In the genomic region with DNA sequence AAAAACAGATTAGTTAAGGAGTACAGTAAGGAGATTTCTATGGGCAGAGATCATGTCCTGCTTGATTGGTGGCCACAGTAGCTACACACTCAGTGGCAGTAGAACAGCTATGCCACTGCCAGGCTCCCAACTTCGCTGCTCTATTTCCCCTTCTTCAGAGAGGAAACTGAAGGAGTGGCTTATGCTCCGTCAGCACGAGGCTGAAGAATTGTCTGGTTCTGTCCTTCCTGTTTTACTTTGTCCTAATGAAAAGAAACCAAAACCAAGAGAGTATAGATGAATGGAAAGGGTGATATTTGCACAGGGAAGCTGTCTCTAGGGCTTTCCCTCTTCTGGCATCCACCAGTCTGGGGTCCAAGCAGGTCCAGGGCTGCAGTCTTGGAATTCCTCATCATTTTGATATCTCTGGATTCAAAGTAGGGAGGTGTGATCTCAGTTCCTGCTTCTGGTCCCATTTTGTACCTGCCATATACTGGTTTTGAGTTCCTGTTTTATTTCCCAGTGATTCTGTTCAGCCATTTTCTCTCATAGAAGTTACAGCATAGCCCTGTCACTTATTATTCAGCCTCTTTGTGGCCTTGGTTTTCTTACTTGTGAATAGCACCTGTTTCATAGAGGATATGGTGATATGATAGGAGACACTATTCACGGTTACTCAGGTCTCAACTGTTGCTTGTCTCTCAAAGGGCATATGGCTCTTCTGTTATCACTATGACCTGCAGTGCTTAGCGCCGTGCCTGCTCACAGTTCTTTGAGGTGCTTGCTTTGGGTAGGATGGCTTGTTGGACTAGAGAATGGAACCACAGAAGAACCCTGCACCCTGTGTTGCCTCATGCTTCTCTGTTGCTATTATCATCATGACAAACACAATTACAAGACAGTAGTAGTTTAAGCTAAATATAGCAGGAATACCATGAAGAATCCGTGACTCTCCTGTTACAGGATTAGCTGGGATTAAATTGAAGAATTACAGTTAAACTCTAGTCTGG, we compare ENCODE assay signal across 8 mouse cellular contexts. TPM values are rescaled to one million over a fixed set of nuclear protein-coding genes. Genes with fewer than 3 reads are reported as not detected.
DNase-seq lines count a peak whose midpoint lies in the region; ATAC-seq and TF ChIP-seq lines count a peak whose summit lies in the region.

No protein-coding gene starts in this region.

- peak overlapping the region; percentile 40 for H3K4me2 ChIP-seq in liver, embryonic 13.5 days

- 44% methylated on average over 7 of the region's 7 CpGs for WGBS in lung, adult 2 months
- WGBS in liver, embryonic 13.5 days (ENCODE audit: insufficient replicate concordance), result 33% methylated on average over 7 of the region's 7 CpGs
- WGBS in olfactory bulb, adult 2 months, result 62% methylated on average over 7 of the region's 7 CpGs
- 90% methylated on average over 7 of the region's 7 CpGs for WGBS in midbrain, embryonic 10.5 days

- no peaks in the 10 kb centered on the region for H3K9me3 ChIP-seq in liver, embryonic 13.5 days (replicated peaks)
- H3K9me3 ChIP-seq in midbrain, embryonic 10.5 days (replicated peaks), result no peaks in the 10 kb centered on the region

- H3K36me3 ChIP-seq in liver, embryonic 13.5 days, result peaks cover 10% of the 10 kb centered on the region; the same call in 1 of the 2 replicates
- H3K36me3 ChIP-seq in midbrain, embryonic 10.5 days, result no peaks in the 10 kb centered on the region

- no peak for DNase-seq in lung, adult 2 months
- DNase-seq in lung, postnatal 14 days, result no peak
- peak; percentile 13 for DNase-seq in liver, embryonic 13.5 days
- DNase-seq in yolk sac, embryonic 10.5 days (ENCODE audit: low spot score), result no peak
- DNase-seq in thymus, adult 18-20 months, result no peak
- DNase-seq in midbrain, embryonic 10.5 days (ENCODE audit: low spot score), result no peak

- peak overlapping the region; percentile 94 for H3K27ac ChIP-seq in cortical plate, adult 2 months (ENCODE audit: insufficient read depth, low read length)
- H3K27ac ChIP-seq in liver, embryonic 13.5 days, result peak overlapping the region; percentile 80
- H3K27ac ChIP-seq in olfactory bulb, adult 2 months (ENCODE audit: insufficient read depth, low read depth, low read length), result peak overlapping the region; percentile 54
- no peak overlapping the region for H3K27ac ChIP-seq in midbrain, embryonic 10.5 days (replicated peaks)

- peak overlapping the region; percentile 21 for H3K4me3 ChIP-seq in lung, adult 2 months (replicated peaks; ENCODE audit: extremely low read depth, low read depth, low read length)
- no peak overlapping the region for H3K4me3 ChIP-seq in cortical plate, adult 2 months (ENCODE audit: insufficient read depth, low read length)
- peak overlapping the region; percentile 5; the same call in 1 of the 2 replicates for H3K4me3 ChIP-seq in liver, embryonic 13.5 days (replicated peaks)
- H3K4me3 ChIP-seq in olfactory bulb, adult 2 months (ENCODE audit: insufficient read depth, low read depth, low read length), result no peak overlapping the region
- no peak overlapping the region for H3K4me3 ChIP-seq in midbrain, embryonic 10.5 days

- no peaks in the 10 kb centered on the region for H3K27me3 ChIP-seq in liver, embryonic 13.5 days
- H3K27me3 ChIP-seq in midbrain, embryonic 10.5 days (ENCODE audit: low read depth, poor library complexity, severe bottlenecking), result no peaks in the 10 kb centered on the region

- peaks cover 28% of the 10 kb centered on the region for H3K4me1 ChIP-seq in lung, adult 2 months (ENCODE audit: control insufficient read depth, insufficient read depth, low read length)
- peaks cover 14% of the 10 kb centered on the region for H3K4me1 ChIP-seq in cortical plate, adult 2 months (ENCODE audit: control insufficient read depth, insufficient read depth, low read length)
- peaks cover 53% of the 10 kb centered on the region for H3K4me1 ChIP-seq in liver, embryonic 13.5 days (replicated peaks)
- H3K4me1 ChIP-seq in olfactory bulb, adult 2 months (ENCODE audit: control insufficient read depth, insufficient read depth, low read length), result peaks cover 9% of the 10 kb centered on the region
- H3K4me1 ChIP-seq in midbrain, embryonic 10.5 days, result no peaks in the 10 kb centered on the region

- no peak for TF ChIP-seq CTCF in lung, adult 2 months (IDR thresholded peaks at IDR 0.05; ENCODE audit: insufficient read depth, low read length)
- TF ChIP-seq CTCF in cortical plate, adult 2 months (IDR thresholded peaks at IDR 0.05; ENCODE audit: extremely low read depth, insufficient read depth, low read length), result no peak
- no peak for TF ChIP-seq CTCF in olfactory bulb, adult 2 months (IDR thresholded peaks at IDR 0.05; ENCODE audit: insufficient read depth, low read depth, low read length)

- peak overlapping the region; percentile 44 for H3K9ac ChIP-seq in liver, embryonic 13.5 days

- peak; percentile 82 for ATAC-seq in liver, embryonic 13.5 days (ENCODE audit: low read depth)

- TF ChIP-seq POLR2A in lung, adult 2 months (IDR thresholded peaks at IDR 0.05; ENCODE audit: borderline replicate concordance, extremely low read depth, low read depth, low read length), result no peak
- no peak for TF ChIP-seq POLR2A in cortical plate, adult 2 months (IDR thresholded peaks at IDR 0.05; ENCODE audit: extremely low read depth, insufficient read depth, low read length)
- no peak for TF ChIP-seq POLR2A in olfactory bulb, adult 2 months (IDR thresholded peaks at IDR 0.05; ENCODE audit: insufficient read depth, low read depth, low read length)

RNA-seq across cellular contexts. Expression of a gene that starts 53.4 kb away (rescaled TPM):
- 3.1 and 4.8 TPM in 2 replicates for polyA plus RNA-seq in lung, adult 2 months (2012; rRNA removed)
- polyA plus RNA-seq in cortical plate, adult 2 months (2012; rRNA removed), result 18.1 TPM in 2 replicates
- 20.4 and 27.8 TPM in 2 replicates for polyA plus RNA-seq in liver, embryonic 13.5 days (2015; fragmentation: Nextera tagmentation; extraction: Ambion mirVana)
- polyA plus RNA-seq in olfactory bulb, adult 2 months (2012; ENCODE audit: insufficient read depth, insufficient read length, low replicate concordance, missing spikeins), result 82.6 TPM in 1 of 2 replicates, not detected in the other
- polyA plus RNA-seq in midbrain, embryonic 10.5 days (2016; fragmentation: Nextera tagmentation; extraction: Ambion mirVana), result 23.9 and 27.2 TPM in 2 replicates

Comparison
In these comparisons a context has a peak if more than half of its experiments do, and no peak if none do; other contexts are left out.
1. H3K4me3 ChIP-seq: peak in lung, adult 2 months (single experiment) and liver, embryonic 13.5 days (single experiment); none in cortical plate, adult 2 months (single experiment), olfactory bulb, adult 2 months (single experiment) and midbrain, embryonic 10.5 days (single experiment).